24 mouse cellular contexts compared by ENCODE assay signal in the genomic region with DNA sequence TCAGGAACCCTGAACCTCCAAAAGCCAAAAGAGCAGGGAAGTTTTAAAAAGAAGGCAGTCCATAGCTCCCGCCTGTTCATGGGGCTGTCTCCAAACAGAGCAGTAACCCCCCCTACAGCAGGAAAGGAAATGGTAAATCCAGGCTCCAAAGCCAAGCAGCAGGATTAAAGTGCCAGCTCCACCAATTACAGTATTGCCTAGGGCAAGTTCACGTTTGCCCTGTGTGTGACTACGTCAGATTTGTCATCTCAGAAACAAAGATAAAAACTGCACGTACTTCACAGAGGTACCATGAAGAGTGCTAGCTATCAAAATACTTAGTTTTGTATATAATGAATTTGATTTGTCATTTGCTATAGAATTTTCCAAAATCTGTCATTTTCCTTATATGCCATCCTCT. TPM values are rescaled to one million over a fixed set of nuclear protein-coding genes. Genes with fewer than 3 reads are reported as not detected.
"Had no signal": no experiment of that assay in that cellular context is flagged by ENCODE, and none has a peak within 500 bp of the region (broad histone marks: within the 10 kb centered on the region; RNA-seq: fewer than 3 reads in every experiment).

No protein-coding gene starts in this region.

- H3K4me1 ChIP-seq: limb, embryonic 13.5 days; liver, embryonic 12.5 days; liver, embryonic 15.5 days; lung, embryonic 15.5 days; neural tube, embryonic 12.5 days; neural tube, embryonic 15.5 days had no signal

- DNase-seq: kidney, adult 9 months; kidney, postnatal 10 days; kidney, postnatal 36 days; layer of hippocampus, postnatal 36 days; liver; lung, adult 18-20 months; lung, postnatal 10 days; lung, postnatal 4 days; right cerebral cortex, adult 18-20 months; right cerebral cortex, postnatal 14 days; right cerebral cortex, postnatal 4 days; thymus, adult 2 months; thymus, postnatal 14 days; thymus, postnatal 4 days had no signal

- H3K27me3 ChIP-seq: limb, embryonic 13.5 days; liver, embryonic 12.5 days; liver, embryonic 15.5 days; lung, embryonic 15.5 days; neural tube, embryonic 12.5 days; neural tube, embryonic 15.5 days had no signal

- H3K27ac ChIP-seq: left cerebral cortex, adult 2 months; limb, embryonic 13.5 days; liver, embryonic 12.5 days; liver, embryonic 15.5 days; lung, embryonic 15.5 days; neural tube, embryonic 12.5 days; neural tube, embryonic 15.5 days; stomach, postnatal 0 days had no signal

- H3K4me3 ChIP-seq: left cerebral cortex, adult 2 months; limb, embryonic 13.5 days; liver, embryonic 12.5 days; liver, embryonic 15.5 days; lung, embryonic 15.5 days; neural tube, embryonic 12.5 days; neural tube, embryonic 15.5 days had no signal

- H3K36me3 ChIP-seq: limb, embryonic 13.5 days; liver, embryonic 12.5 days; liver, embryonic 15.5 days; lung, embryonic 15.5 days; neural tube, embryonic 12.5 days; neural tube, embryonic 15.5 days had no signal

- ATAC-seq: intestine, postnatal 0 days; liver, embryonic 12.5 days had no signal

- H3K9me3 ChIP-seq: limb, embryonic 13.5 days; liver, embryonic 12.5 days; liver, embryonic 15.5 days; lung, embryonic 15.5 days; neural tube, embryonic 12.5 days; neural tube, embryonic 15.5 days had no signal

- H3K9ac ChIP-seq: limb, embryonic 13.5 days; liver, embryonic 12.5 days; liver, embryonic 15.5 days; lung, embryonic 15.5 days; neural tube, embryonic 12.5 days; neural tube, embryonic 15.5 days had no signal

- H3K4me2 ChIP-seq: limb, embryonic 13.5 days; liver, embryonic 12.5 days; liver, embryonic 15.5 days; lung, embryonic 15.5 days; neural tube, embryonic 12.5 days; neural tube, embryonic 15.5 days had no signal

RNA-seq across cellular contexts. Expression of gene Plch1, which starts 55.1 kb away (rescaled TPM):
- total RNA-seq: megakaryocyte-erythroid progenitor cell, adult 5-6 weeks had no signal
